Mouse (Mus musculus): ENCODE data around the gene Tnf. TPM values are rescaled to one million over a fixed set of nuclear protein-coding genes. Genes with fewer than 3 reads are reported as not detected.

Gene Tnf
- polyA plus RNA-seq, 1 experiment from 2014 or later: 0.74 TPM

- H3K27me3 ChIP-seq (replicated peaks; ENCODE audit: control insufficient read depth, insufficient read depth, low read length): 0 out of 2 replicates have a peak, but pooled peaks cover under 1% of the 10 kb centered on the region
- no peak overlapping the region for H3K4me3 ChIP-seq (ENCODE audit: low read depth, low read length)
- H3K9ac ChIP-seq (ENCODE audit: low read depth, low read length): no peak overlapping the region
- 65% methylated on average over 1 of the region's 1 CpGs for WGBS
- no peaks in the 10 kb centered on the region for H3K36me3 ChIP-seq (ENCODE audit: control insufficient read depth, insufficient read depth, low read length)
- no peak overlapping the region for H3K27ac ChIP-seq (replicated peaks; ENCODE audit: low read depth, low read length)
- no peak overlapping the region for H3K4me2 ChIP-seq (ENCODE audit: low read depth, low read length)
- H3K4me1 ChIP-seq (ENCODE audit: control insufficient read depth, insufficient read depth, low read length): peaks cover 9% of the 10 kb centered on the region; the same call in 1 of the 2 replicates
- DNase-seq (ENCODE audit: low spot score): no peak
- H3K9me3 ChIP-seq (ENCODE audit: control insufficient read depth, low read length): no peaks in the 10 kb centered on the region
- ATAC-seq (ENCODE audit: low read depth): no peak
These were observed 12.6 kb downstream of the Tnf start for GRCm38 (mm10) chr17:35189186-35189585.

- no peak within 1 kb of the TSS for H3K9ac ChIP-seq (ENCODE audit: low read depth, low read length)
- DNase-seq (ENCODE audit: low spot score) (no peak), ATAC-seq (ENCODE audit: low read depth) (no peak)
- peaks cover 9% of the 10 kb centered on the region; the same call in 1 of the 2 replicates for H3K4me1 ChIP-seq (ENCODE audit: control insufficient read depth, insufficient read depth, low read length)
- peak within 1 kb of the TSS; percentile 5; the same call in 1 of the 2 replicates for H3K27ac ChIP-seq (replicated peaks; ENCODE audit: low read depth, low read length)
- no peak within 1 kb of the TSS for H3K4me3 ChIP-seq (ENCODE audit: low read depth, low read length)
- H3K4me2 ChIP-seq (ENCODE audit: low read depth, low read length): no peak within 1 kb of the TSS
- H3K9me3 ChIP-seq (ENCODE audit: control insufficient read depth, low read length): no peaks in the 10 kb centered on the region
- no peaks in the 10 kb centered on the region for H3K27me3 ChIP-seq (replicated peaks; ENCODE audit: control insufficient read depth, insufficient read depth, low read length)
- no peaks in the 10 kb centered on the region for H3K36me3 ChIP-seq (ENCODE audit: control insufficient read depth, insufficient read depth, low read length)
- 72% methylated on average over 7 of the region's 7 CpGs for WGBS
These were observed 13.7 kb downstream of the Tnf start, which contains the start of gene Lst1 for GRCm38 (mm10) chr17:35187959-35188610. TSS of gene Lst1 (minus strand) at chr17:35188439.

- no peak overlapping the region for H3K27ac ChIP-seq (replicated peaks; ENCODE audit: low read depth, low read length)
- 63% methylated on average over 4 of the region's 4 CpGs for WGBS
These were observed 14.5 kb downstream of the Tnf start for GRCm38 (mm10) chr17:35187345-35187744.

GRCm38 (mm10) chr17:35186681-35187080 lies 15.1 kb downstream of the Tnf start:
- H3K4me1 ChIP-seq (ENCODE audit: control insufficient read depth, insufficient read depth, low read length): peaks cover 9% of the 10 kb centered on the region; the same call in 1 of the 2 replicates
- peak overlapping the region; percentile 35 for H3K4me3 ChIP-seq (ENCODE audit: low read depth, low read length)
- H3K36me3 ChIP-seq (ENCODE audit: control insufficient read depth, insufficient read depth, low read length): no peaks in the 10 kb centered on the region
- peak overlapping the region; percentile 22 for H3K27ac ChIP-seq (replicated peaks; ENCODE audit: low read depth, low read length)
- no peaks in the 10 kb centered on the region for H3K27me3 ChIP-seq (replicated peaks; ENCODE audit: control insufficient read depth, insufficient read depth, low read length)
- DNase-seq (ENCODE audit: low spot score) (peak; percentile 55), ATAC-seq (ENCODE audit: low read depth) (peak; percentile 54; the same call in 1 of the 2 replicates)
- no peaks in the 10 kb centered on the region for H3K9me3 ChIP-seq (ENCODE audit: control insufficient read depth, low read length)
- peak overlapping the region; percentile 11; the same call in 1 of the 2 replicates for H3K9ac ChIP-seq (ENCODE audit: low read depth, low read length)
- peak overlapping the region; percentile 52 for H3K4me2 ChIP-seq (ENCODE audit: low read depth, low read length)
- 0% methylated on average over 4 of the region's 4 CpGs for WGBS

More at GRCm38 (mm10) chr17:35187345-35187744, 14.5 kb downstream of the Tnf start:
- Histone ChIP-seq H3K9me3 (ENCODE audit: control insufficient read depth, low read length) (no peaks in the 10 kb centered on the region), H3K36me3 (ENCODE audit: control insufficient read depth, insufficient read depth, low read length) (no peaks in the 10 kb centered on the region), H3K4me3 (ENCODE audit: low read depth, low read length) (no peak overlapping the region), H3K4me2 (ENCODE audit: low read depth, low read length) (no peak overlapping the region), H3K27me3 (replicated peaks; ENCODE audit: control insufficient read depth, insufficient read depth, low read length) (no peaks in the 10 kb centered on the region), H3K9ac (ENCODE audit: low read depth, low read length) (no peak overlapping the region), H3K4me1 (ENCODE audit: control insufficient read depth, insufficient read depth, low read length) (peaks cover 9% of the 10 kb centered on the region; the same call in 1 of the 2 replicates)
- ATAC-seq (ENCODE audit: low read depth): no peak
- no peak for DNase-seq (ENCODE audit: low spot score)

GRCm38 (mm10) chr17:35185639-35186611 lies 15.9 kb downstream of the Tnf start:
- Histone ChIP-seq H3K4me3 (ENCODE audit: low read depth, low read length) (peak overlapping the region; percentile 35), H3K4me2 (ENCODE audit: low read depth, low read length) (peak overlapping the region; percentile 52), H3K4me1 (ENCODE audit: control insufficient read depth, insufficient read depth, low read length) (peaks cover 9% of the 10 kb centered on the region; the same call in 1 of the 2 replicates), H3K9ac (ENCODE audit: low read depth, low read length) (peak overlapping the region; percentile 11), H3K27me3 (replicated peaks; ENCODE audit: control insufficient read depth, insufficient read depth, low read length) (no peaks in the 10 kb centered on the region), H3K27ac (replicated peaks; ENCODE audit: low read depth, low read length) (peak overlapping the region; percentile 22), H3K9me3 (ENCODE audit: control insufficient read depth, low read length) (no peaks in the 10 kb centered on the region), H3K36me3 (ENCODE audit: control insufficient read depth, insufficient read depth, low read length) (no peaks in the 10 kb centered on the region)
- WGBS: 3% methylated on average over 18 of the region's 18 CpGs
- ATAC-seq (ENCODE audit: low read depth): peak; percentile 79
- DNase-seq (ENCODE audit: low spot score): peak; percentile 81

- no peak overlapping the region for H3K4me2 ChIP-seq (ENCODE audit: low read depth, low read length)
- no peak for DNase-seq (ENCODE audit: low spot score)
- no peak overlapping the region for H3K4me3 ChIP-seq (ENCODE audit: low read depth, low read length)
- H3K9me3 ChIP-seq (ENCODE audit: control insufficient read depth, low read length): no peaks in the 10 kb centered on the region
- no peak for ATAC-seq (ENCODE audit: low read depth)
- WGBS: 95% methylated on average over 5 of the region's 5 CpGs
- no peak overlapping the region for H3K9ac ChIP-seq (ENCODE audit: low read depth, low read length)
- no peaks in the 10 kb centered on the region for H3K4me1 ChIP-seq (ENCODE audit: control insufficient read depth, insufficient read depth, low read length)
- no peaks in the 10 kb centered on the region for H3K27me3 ChIP-seq (replicated peaks; ENCODE audit: control insufficient read depth, insufficient read depth, low read length)
- H3K36me3 ChIP-seq (ENCODE audit: control insufficient read depth, insufficient read depth, low read length): no peaks in the 10 kb centered on the region
- H3K27ac ChIP-seq (replicated peaks; ENCODE audit: low read depth, low read length): no peak overlapping the region
These were observed 21.7 kb downstream of the Tnf start for GRCm38 (mm10) chr17:35180093-35180492.

GRCm38 (mm10) chr17:35178528-35178927 lies 23.3 kb downstream of the Tnf start:
- 18% methylated on average over 5 of the region's 5 CpGs for whole genome bisulfite sequencing
- H3K36me3 ChIP-seq (ENCODE audit: control insufficient read depth, insufficient read depth, low read length): no peaks in the 10 kb centered on the region
- ATAC-seq (ENCODE audit: low read depth): peak; percentile 82

GRCm38 (mm10) chr17:35175968-35176367 lies 25.8 kb downstream of the Tnf start, which contains the start of gene Aif1:
TSS of gene Aif1 (minus strand) at chr17:35176068.
- no peak for ATAC-seq (ENCODE audit: low read depth)
- Histone ChIP-seq H3K27me3 (replicated peaks; ENCODE audit: control insufficient read depth, insufficient read depth, low read length) (no peaks in the 10 kb centered on the region), H3K9me3 (ENCODE audit: control insufficient read depth, low read length) (no peaks in the 10 kb centered on the region), H3K27ac (replicated peaks; ENCODE audit: low read depth, low read length) (no peak within 1 kb of the TSS), H3K4me3 (ENCODE audit: low read depth, low read length) (no peak within 1 kb of the TSS), H3K36me3 (ENCODE audit: control insufficient read depth, insufficient read depth, low read length) (no peaks in the 10 kb centered on the region), H3K4me1 (ENCODE audit: control insufficient read depth, insufficient read depth, low read length) (peaks cover 6% of the 10 kb centered on the region; the same call in 1 of the 2 replicates), H3K9ac (ENCODE audit: low read depth, low read length) (peak within 1 kb of the TSS; percentile 30; the same call in 1 of the 2 replicates), H3K4me2 (ENCODE audit: low read depth, low read length) (no peak within 1 kb of the TSS)
- no peak for DNase-seq (ENCODE audit: low spot score)
- 41% methylated on average over 2 of the region's 2 CpGs for WGBS

More at GRCm38 (mm10) chr17:35178528-35178927, 23.3 kb downstream of the Tnf start:
- H3K27me3 ChIP-seq (replicated peaks; ENCODE audit: control insufficient read depth, insufficient read depth, low read length): no peaks in the 10 kb centered on the region
- no peaks in the 10 kb centered on the region for H3K9me3 ChIP-seq (ENCODE audit: control insufficient read depth, low read length)
- no peak overlapping the region for H3K9ac ChIP-seq (ENCODE audit: low read depth, low read length)
- no peak overlapping the region for H3K27ac ChIP-seq (replicated peaks; ENCODE audit: low read depth, low read length)
- DNase-seq (ENCODE audit: low spot score): peak; percentile 74
- H3K4me1 ChIP-seq (ENCODE audit: control insufficient read depth, insufficient read depth, low read length): peaks cover 4% of the 10 kb centered on the region; the same call in 1 of the 2 replicates
- no peak overlapping the region for H3K4me3 ChIP-seq (ENCODE audit: low read depth, low read length)
- H3K4me2 ChIP-seq (ENCODE audit: low read depth, low read length): no peak overlapping the region
